Mouse (Mus musculus) embryonic facial prominence, embryonic 10.5 days (tissue): ENCODE measurements around the gene B430306N03Rik. TPM values are rescaled to one million over a fixed set of nuclear protein-coding genes. Genes with fewer than 3 reads are reported as not detected.

Experiments
- DNase-seq: peaks from one replicate; pipeline ENCODE4 v3.0.0-alpha.2; 2017; ENCODE audit warnings: low spot score
- H3K27ac ChIP-seq: fragments of 300-500 bp; sonication (generic); replicated peaks from 2 replicates; pipeline ENCODE4 v1.5.1; 2016; ENCODE audit warnings: mild to moderate bottlenecking
- H3K27me3 ChIP-seq: fragments of 300-500 bp; sonication (generic); replicated peaks from 2 replicates; pipeline ENCODE4 v1.6.1; 2016; ENCODE audit warnings: low read depth, mild to moderate bottlenecking; ENCODE audit not compliant: poor library complexity, severe bottlenecking
- H3K36me3 ChIP-seq: fragments of 300-500 bp; sonication (generic); replicated peaks from 2 replicates; pipeline ENCODE4 v1.6.1; 2016; ENCODE audit warnings: mild to moderate bottlenecking, moderate library complexity
- H3K4me1 ChIP-seq: fragments of 300-500 bp; sonication (generic); 2 replicates; pipeline ENCODE4 v1.6.1; 2016
- H3K4me3 ChIP-seq: fragments of 300-500 bp; sonication (generic); 2 replicates; pipeline ENCODE4 v1.5.1; 2016; ENCODE audit warnings: mild to moderate bottlenecking, moderate library complexity
- H3K9me3 ChIP-seq: fragments of 300-500 bp; sonication (generic); 2 replicates; pipeline ENCODE4 v1.6.1; 2016; ENCODE audit warnings: mild to moderate bottlenecking
- WGBS: fragments of 180-500 bp; shearing (Covaris S2); methylation state at CpG from one replicate; pipeline ENCODE4 v1.1.7; 2016; 5-methylcytosine and 5-hydroxymethylcytosine counted together
- polyA plus RNA-seq: library from polyadenylated mRNA; unstranded; fragments of >200 nt; fragmentation: Nextera tagmentation; extraction: Ambion mirVana; gene quantifications from 2 replicates; pipeline ENCODE4 v1.2.1, GENCODE M21; 2016

B430306N03Rik gene
- polyA plus RNA-seq, 1 experiment from 2014 or later: not detected

DNA sequence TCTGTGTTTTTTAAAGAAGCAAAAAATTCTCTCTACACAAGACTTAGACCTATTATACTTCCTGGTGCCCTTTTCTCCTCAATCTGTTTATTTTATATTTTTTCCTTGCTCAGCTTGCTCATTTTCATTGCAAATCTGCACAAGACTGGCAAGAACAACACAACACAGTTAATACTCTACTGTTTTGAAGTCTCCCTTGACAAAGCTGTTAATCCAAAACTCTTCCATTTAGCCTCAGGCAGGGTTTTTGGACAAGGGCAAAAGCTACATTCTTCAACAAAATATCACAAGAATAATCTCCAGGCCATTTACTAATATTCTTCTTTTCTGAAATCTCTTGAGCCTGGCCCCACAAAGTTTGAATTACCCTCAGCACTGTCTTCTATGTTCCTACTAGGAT lies 55.7 kb downstream of the B430306N03Rik start:
- H3K9me3 ChIP-seq: no peaks in the 10 kb centered on the region
- H3K27ac ChIP-seq: no peak overlapping the region
- DNase-seq: no peak
- no peaks in the 10 kb centered on the region for H3K4me1 ChIP-seq
- no peak overlapping the region for H3K4me3 ChIP-seq
- no peaks in the 10 kb centered on the region for H3K27me3 ChIP-seq
- H3K36me3 ChIP-seq: no peaks in the 10 kb centered on the region

DNA sequence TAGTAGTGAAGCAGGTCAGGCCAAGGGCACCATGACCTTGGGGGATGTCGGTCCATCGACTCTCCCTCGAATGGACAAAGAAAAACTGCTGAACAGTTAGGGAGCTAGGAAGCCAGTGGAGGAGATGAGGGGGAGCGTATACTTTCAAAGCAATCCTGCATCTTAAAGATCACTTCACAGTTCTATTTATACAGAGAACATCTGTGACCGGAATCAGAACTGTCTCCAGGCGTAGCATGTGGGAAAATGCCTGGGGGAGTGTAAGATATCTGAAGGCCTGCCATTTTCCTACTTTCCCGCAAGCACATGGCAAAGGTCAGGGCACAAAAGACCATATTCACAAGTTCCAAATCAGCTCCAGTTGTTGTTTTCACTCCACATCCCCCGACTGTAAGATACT lies 57.0 kb downstream of the B430306N03Rik start:
- Histone ChIP-seq H3K4me1 (no peaks in the 10 kb centered on the region), H3K36me3 (no peaks in the 10 kb centered on the region)
- WGBS: 63% methylated on average over 8 of the region's 8 CpGs

DNA sequence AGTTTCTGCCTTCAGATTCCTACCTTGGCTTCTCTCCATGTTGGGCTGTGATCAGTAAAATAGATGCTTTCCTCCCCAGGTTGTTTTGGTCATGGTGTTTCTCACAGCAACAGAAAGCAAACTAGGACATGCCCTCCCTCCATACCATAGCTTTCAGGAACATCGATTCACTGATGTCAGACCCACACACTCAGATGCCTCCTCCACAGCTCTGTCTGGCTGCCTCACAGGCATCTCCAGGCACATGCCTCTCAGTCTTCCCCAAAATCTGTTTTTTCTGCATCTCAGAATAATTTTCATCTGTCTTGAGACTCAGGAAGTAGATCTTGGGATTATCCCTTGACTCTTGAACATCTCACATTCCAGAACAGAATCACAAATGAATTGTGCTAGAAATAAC lies 60.2 kb downstream of the B430306N03Rik start:
- Histone ChIP-seq H3K4me1 (no peaks in the 10 kb centered on the region), H3K27me3 (no peaks in the 10 kb centered on the region), H3K27ac (no peak overlapping the region), H3K9me3 (no peaks in the 10 kb centered on the region), H3K4me3 (no peak overlapping the region), H3K36me3 (no peaks in the 10 kb centered on the region)
- no peak for DNase-seq
- 95% methylated on average over 1 of the region's 1 CpGs for WGBS

More for the DNA sequence above, 57.0 kb downstream of the B430306N03Rik start:
- H3K27ac ChIP-seq: no peak overlapping the region
- no peaks in the 10 kb centered on the region for H3K27me3 ChIP-seq
- H3K9me3 ChIP-seq: no peaks in the 10 kb centered on the region
- H3K4me3 ChIP-seq: no peak overlapping the region
- DNase-seq: no peak

Other genes with a start within 250 kb of the B430306N03Rik start
- not detected in 2 replicates for gene 1700067P10Rik, start 226.8 kb upstream of the B430306N03Rik start, polyA plus RNA-seq
- not detected in 2 replicates for gene 9830107B12Rik, start 169.9 kb upstream of the B430306N03Rik start, polyA plus RNA-seq
- gene A530064D06Rik, start 148.9 kb upstream of the B430306N03Rik start, polyA plus RNA-seq: not detected in 2 replicates
- gene Trem1, start 83.4 kb upstream of the B430306N03Rik start, polyA plus RNA-seq: not detected in 2 replicates
- gene Trem3, start 68.4 kb upstream of the B430306N03Rik start, polyA plus RNA-seq: not detected in 2 replicates
- 0.11 and 0.16 TPM in 2 replicates for gene Treml4, start 51.8 kb upstream of the B430306N03Rik start, polyA plus RNA-seq
- gene Treml2, start 16.6 kb upstream of the B430306N03Rik start, polyA plus RNA-seq: 0.28 and 0.40 TPM in 2 replicates
- gene Trem2, start 30.3 kb downstream of the B430306N03Rik start, polyA plus RNA-seq: 0.59 and 2.5 TPM in 2 replicates
- gene Treml1, start 43.8 kb downstream of the B430306N03Rik start, polyA plus RNA-seq: 1.0 and 2.2 TPM in 2 replicates
- gene Nfya, start 93.8 kb downstream of the B430306N03Rik start, polyA plus RNA-seq: 25.4 and 26.6 TPM in 2 replicates
- gene Oard1, start 93.9 kb downstream of the B430306N03Rik start, polyA plus RNA-seq: 87.8 and 89.5 TPM in 2 replicates
- 0.61 and 1.2 TPM in 2 replicates for gene Apobec2, start 116.8 kb downstream of the B430306N03Rik start, polyA plus RNA-seq
- 0.24 and 0.45 TPM in 2 replicates for gene Tspo2, start 135.4 kb downstream of the B430306N03Rik start, polyA plus RNA-seq
- 0.20 and 0.51 TPM in 2 replicates for gene Unc5cl, start 138.8 kb downstream of the B430306N03Rik start, polyA plus RNA-seq